Mouse (Mus musculus) thymus, adult 2 months (tissue): ENCODE data around the gene Pepd.

Source experiments
- CTCF ChIP-seq: fragments of 200-500 bp; IDR thresholded peaks from 2 replicates; pipeline ENCODE4 v1.5.1; 2012; ENCODE audit warnings: mild to moderate bottlenecking, control low read depth, low read length, moderate library complexity, borderline replicate concordance; ENCODE audit not compliant: control insufficient read depth, poor library complexity, insufficient read depth; ENCODE audit errors: extremely low read depth
- POLR2A ChIP-seq: fragments of 200-500 bp; IDR thresholded peaks from 2 replicates; pipeline ENCODE4 v1.6.1; 2012; ENCODE audit warnings: mild to moderate bottlenecking, low read length, control low read depth, moderate library complexity; ENCODE audit not compliant: control insufficient read depth, poor library complexity, insufficient read depth; ENCODE audit errors: extremely low read depth

GRCm38 (mm10) chr7:34946269-34946925 is 34.2 kb downstream of the Pepd start:
- TF ChIP-seq CTCF (no peak), POLR2A (no peak)
